Mouse (Mus musculus) lung, embryonic 14.5 days (tissue): Measurements from ENCODE around the gene Dusp19. TPM values are rescaled to one million over a fixed set of nuclear protein-coding genes. Genes with fewer than 3 reads are reported as not detected.

ENCODE experiments used
- ATAC-seq: fragments of 200-750 bp; cut with Nextera tagmentation; 2 replicates; pipeline ENCODE4 v1.8.0; 2017; ENCODE audit warnings: mild to moderate bottlenecking, moderate TSS enrichment, moderate library complexity; ENCODE audit not compliant: insufficient read depth
- DNase-seq: peaks from one replicate; pipeline ENCODE4 v3.0.0-alpha.2; 2015
- H3K27ac ChIP-seq: fragments of 300-500 bp; sonication (generic); 2 replicates; pipeline ENCODE4 v1.5.1; 2014; ENCODE audit warnings: low read depth, mild to moderate bottlenecking, moderate library complexity
- H3K27me3 ChIP-seq: fragments of 300-500 bp; sonication (generic); 2 replicates; pipeline ENCODE4 v1.6.1; 2014; ENCODE audit warnings: low read length, control low read depth; ENCODE audit not compliant: insufficient read depth
- H3K36me3 ChIP-seq: fragments of 300-500 bp; sonication (generic); 2 replicates; pipeline ENCODE4 v1.6.1; 2014; ENCODE audit warnings: control low read depth; ENCODE audit not compliant: insufficient read depth
- H3K4me1 ChIP-seq: fragments of 300-500 bp; sonication (generic); 2 replicates; pipeline ENCODE4 v1.6.1; 2014; ENCODE audit warnings: antibody characterized with exemption, control low read depth; ENCODE audit not compliant: insufficient read depth
- H3K4me2 ChIP-seq: fragments of 300-500 bp; sonication (generic); 2 replicates; pipeline ENCODE4 v1.6.1; 2014; ENCODE audit warnings: mild to moderate bottlenecking
- H3K4me3 ChIP-seq: fragments of 300-500 bp; sonication (generic); 2 replicates; pipeline ENCODE4 v1.5.1; 2014; ENCODE audit warnings: low read depth, low read length
- H3K9ac ChIP-seq: fragments of 300-500 bp; sonication (generic); 2 replicates; pipeline ENCODE4 v1.6.1; 2014
- H3K9me3 ChIP-seq: fragments of 300-500 bp; sonication (generic); 2 replicates; pipeline ENCODE4 v1.6.1; 2016; ENCODE audit warnings: low read depth, low read length, control low read depth
- CTCF ChIP-seq: IDR thresholded peaks from 2 replicates; pipeline ENCODE4 v1.5.1; 2016; ENCODE audit warnings: antibody characterized with exemption, low read depth
- WGBS: fragments of 180-500 bp; shearing (Covaris S2); extraction: QIAGEN DNeasy Blood & Tissue Kit; methylation state at CpG from one replicate; pipeline ENCODE4 v1.1.7; 2014; 5-methylcytosine and 5-hydroxymethylcytosine counted together
- polyA plus RNA-seq: library from polyadenylated mRNA; unstranded; fragments of >200 nt; fragmentation: Nextera tagmentation; extraction: Ambion mirVana; gene quantifications from 2 replicates; pipeline ENCODE4 v1.2.1, GENCODE M21; 2014

Gene Dusp19
- polyA plus RNA-seq, 1 experiment from 2014 or later, result 16.8 TPM

DNA sequence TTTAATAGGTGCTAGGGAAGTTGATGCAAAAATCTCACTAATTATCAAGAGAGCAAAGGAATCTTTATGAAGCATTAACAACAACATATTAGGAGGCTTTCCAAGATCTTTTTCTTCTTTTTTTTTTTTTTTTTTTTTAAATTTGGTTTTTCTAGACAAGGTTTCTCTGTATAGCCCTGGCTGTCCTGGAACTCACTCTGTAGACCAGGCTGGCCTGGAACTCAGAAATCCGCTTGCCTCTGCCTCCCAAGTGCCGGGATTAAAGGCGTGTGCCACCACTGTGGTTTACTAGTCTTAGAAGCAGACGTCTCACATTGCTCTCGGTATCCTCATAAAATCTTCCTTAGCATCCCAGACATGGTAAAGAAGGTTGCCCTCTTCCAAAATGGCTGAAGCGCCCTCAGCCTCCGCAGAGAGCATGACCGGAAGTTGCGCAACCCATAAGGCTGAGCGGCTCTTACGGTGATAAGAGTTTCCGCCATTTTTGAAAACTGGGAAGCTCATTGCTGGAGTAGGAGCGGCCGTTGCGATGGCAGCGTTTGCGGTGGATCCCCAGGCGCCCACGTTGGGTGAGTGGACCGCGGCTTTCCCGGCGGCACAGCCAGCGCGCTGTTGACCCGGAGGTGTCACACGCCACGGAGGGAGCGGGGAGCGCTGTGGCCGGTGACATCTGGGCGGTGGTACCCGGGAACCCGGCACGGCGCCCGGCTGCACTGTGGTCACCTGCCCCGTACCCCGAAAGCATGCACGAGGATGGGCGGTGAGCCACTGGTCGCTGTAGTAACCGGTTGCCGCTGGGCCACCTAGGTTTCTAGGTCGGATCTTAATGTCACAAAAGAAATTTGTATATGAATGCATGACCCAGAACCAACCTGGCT, 21.8 kb downstream of the Dusp19 start:
- peak overlapping the region; percentile 61 for H3K4me2 ChIP-seq
- peak; percentile 97 for ATAC-seq
- under 1% methylated on average over 45 of the region's 45 CpGs for WGBS
- peak overlapping the region; percentile 73 for H3K9ac ChIP-seq
- H3K4me1 ChIP-seq, result 0 out of 2 replicates have a peak, but pooled peaks cover 5% of the 10 kb centered on the region
- H3K9me3 ChIP-seq, result no peaks in the 10 kb centered on the region
- H3K27ac ChIP-seq, result peak overlapping the region; percentile 72
- no peak for TF ChIP-seq CTCF
- peak; percentile 97 for DNase-seq
- no peaks in the 10 kb centered on the region for H3K27me3 ChIP-seq
- H3K36me3 ChIP-seq, result peaks cover 13% of the 10 kb centered on the region
- H3K4me3 ChIP-seq, result peak overlapping the region; percentile 79

DNA sequence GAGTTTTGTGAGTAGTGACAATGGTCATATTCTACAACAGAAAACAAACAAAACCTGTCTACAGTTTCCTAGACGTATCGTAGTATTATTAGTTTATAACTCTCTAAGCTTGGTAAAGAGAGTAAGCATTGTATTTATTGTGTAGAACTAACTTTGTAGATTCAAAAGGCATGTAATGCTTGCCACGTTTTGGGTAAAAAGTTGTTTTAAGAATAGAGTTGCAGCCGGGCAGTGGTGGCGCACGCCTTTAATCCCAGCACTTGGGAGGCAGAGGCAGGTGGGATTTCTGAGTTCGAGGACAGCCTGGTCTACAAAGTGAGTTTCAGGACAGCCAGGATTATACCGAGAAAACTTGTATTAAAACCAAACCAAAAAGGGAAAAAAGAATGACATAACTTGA, 22.6 kb downstream of the Dusp19 start:
- Histone ChIP-seq H3K4me2 (peak overlapping the region; percentile 61), H3K9ac (peak overlapping the region; percentile 73), H3K4me3 (peak overlapping the region; percentile 79), H3K4me1 (0 out of 2 replicates have a peak, but pooled peaks cover 5% of the 10 kb centered on the region), H3K36me3 (peaks cover 21% of the 10 kb centered on the region), H3K27ac (no peak overlapping the region), H3K27me3 (no peaks in the 10 kb centered on the region), H3K9me3 (no peaks in the 10 kb centered on the region)
- WGBS, result 11% methylated on average over 8 of the region's 8 CpGs
- TF ChIP-seq CTCF, result no peak
- ATAC-seq (no peak), DNase-seq (peak; percentile 19)

- TF ChIP-seq CTCF, result no peak
- ATAC-seq (no peak), DNase-seq (no peak)
- Histone ChIP-seq H3K9me3 (no peaks in the 10 kb centered on the region), H3K4me2 (peak overlapping the region; percentile 61), H3K4me3 (peak overlapping the region; percentile 79), H3K27ac (no peak overlapping the region), H3K4me1 (0 out of 2 replicates have a peak, but pooled peaks cover 5% of the 10 kb centered on the region), H3K36me3 (peaks cover 23% of the 10 kb centered on the region), H3K27me3 (no peaks in the 10 kb centered on the region), H3K9ac (peak overlapping the region; percentile 29; the same call in 1 of the 2 replicates)
- 44% methylated on average over 3 of the region's 3 CpGs for WGBS
These were observed 23.0 kb downstream of the Dusp19 start for GRCm38 (mm10) chr2:80639864-80640263.

GRCm38 (mm10) chr2:80661414-80661813, 44.6 kb downstream of the Dusp19 start:
- no peak for DNase-seq
- H3K36me3 ChIP-seq, result peaks cover 28% of the 10 kb centered on the region
- H3K4me3 ChIP-seq, result no peak overlapping the region
- no peaks in the 10 kb centered on the region for H3K4me1 ChIP-seq
- no peak overlapping the region for H3K27ac ChIP-seq
- no peak for ATAC-seq
- no peak overlapping the region for H3K9ac ChIP-seq
- no peak for TF ChIP-seq CTCF
- no peak overlapping the region for H3K4me2 ChIP-seq
- no peaks in the 10 kb centered on the region for H3K9me3 ChIP-seq
- no peaks in the 10 kb centered on the region for H3K27me3 ChIP-seq

DNA sequence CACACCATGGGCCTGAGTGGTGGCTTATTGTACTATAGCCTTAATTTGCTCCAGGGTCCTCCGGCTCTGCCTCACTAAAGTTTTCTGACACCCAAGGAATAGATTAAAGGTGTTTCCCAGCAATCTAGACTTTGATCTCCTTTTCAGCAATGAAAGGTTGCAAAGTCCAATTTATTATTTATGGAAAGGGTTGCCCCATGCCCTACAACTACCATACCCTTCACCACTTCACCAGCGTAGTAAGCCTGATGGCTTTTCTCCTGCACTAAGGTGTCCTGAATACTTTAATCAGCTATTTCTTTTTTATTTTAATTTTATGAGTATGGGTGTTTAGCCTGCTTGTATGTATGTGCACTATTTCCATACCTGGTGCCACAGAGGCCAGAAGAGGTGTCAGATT, 45.8 kb downstream of the Dusp19 start:
- Histone ChIP-seq H3K4me1 (no peaks in the 10 kb centered on the region), H3K27ac (no peak overlapping the region), H3K9ac (no peak overlapping the region), H3K4me2 (no peak overlapping the region), H3K9me3 (no peaks in the 10 kb centered on the region), H3K27me3 (no peaks in the 10 kb centered on the region), H3K36me3 (peaks cover 21% of the 10 kb centered on the region), H3K4me3 (no peak overlapping the region)
- DNase-seq (no peak), ATAC-seq (no peak)
- WGBS, result 97% methylated on average over 2 of the region's 2 CpGs
- TF ChIP-seq CTCF, result no peak

DNA sequence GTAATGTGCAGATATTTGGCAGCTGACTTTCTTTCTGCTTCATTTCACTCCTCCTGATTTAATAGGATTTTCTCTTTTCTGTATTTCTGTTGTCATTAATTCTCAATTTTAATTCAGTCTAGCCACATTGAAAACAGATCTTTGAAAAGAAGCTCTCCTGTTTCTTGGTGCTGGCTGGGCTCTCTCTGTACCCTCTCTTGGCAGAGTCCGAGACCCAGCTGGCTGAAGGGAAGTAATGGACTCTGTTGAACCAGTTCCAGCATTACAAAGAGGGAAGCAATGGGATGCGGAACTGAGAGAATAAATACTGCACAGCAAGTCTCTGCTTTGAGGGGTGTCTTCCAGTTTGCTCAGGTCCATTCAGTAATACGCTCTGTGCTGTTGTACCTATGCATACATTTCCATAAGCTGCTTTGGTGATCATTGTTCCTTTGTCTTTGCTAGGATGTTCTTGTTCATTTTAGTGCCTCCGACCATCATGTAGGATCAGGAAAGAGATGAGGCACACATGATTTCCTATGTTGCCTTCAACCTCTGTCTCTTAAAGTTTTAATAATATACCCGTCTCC, 50.6 kb downstream of the Dusp19 start:
- Histone ChIP-seq H3K4me3 (no peak overlapping the region), H3K9me3 (no peaks in the 10 kb centered on the region), H3K9ac (no peak overlapping the region), H3K4me2 (no peak overlapping the region), H3K4me1 (no peaks in the 10 kb centered on the region), H3K36me3 (peaks cover 18% of the 10 kb centered on the region; the same call in 1 of the 2 replicates), H3K27ac (no peak overlapping the region), H3K27me3 (no peaks in the 10 kb centered on the region)
- WGBS, result 86% methylated on average over 5 of the region's 5 CpGs
- DNase-seq (no peak), ATAC-seq (no peak)
- no peak for TF ChIP-seq CTCF
